Mouse (Mus musculus): ENCODE measurements around the gene Fat1.

Gene Fat1

DNA sequence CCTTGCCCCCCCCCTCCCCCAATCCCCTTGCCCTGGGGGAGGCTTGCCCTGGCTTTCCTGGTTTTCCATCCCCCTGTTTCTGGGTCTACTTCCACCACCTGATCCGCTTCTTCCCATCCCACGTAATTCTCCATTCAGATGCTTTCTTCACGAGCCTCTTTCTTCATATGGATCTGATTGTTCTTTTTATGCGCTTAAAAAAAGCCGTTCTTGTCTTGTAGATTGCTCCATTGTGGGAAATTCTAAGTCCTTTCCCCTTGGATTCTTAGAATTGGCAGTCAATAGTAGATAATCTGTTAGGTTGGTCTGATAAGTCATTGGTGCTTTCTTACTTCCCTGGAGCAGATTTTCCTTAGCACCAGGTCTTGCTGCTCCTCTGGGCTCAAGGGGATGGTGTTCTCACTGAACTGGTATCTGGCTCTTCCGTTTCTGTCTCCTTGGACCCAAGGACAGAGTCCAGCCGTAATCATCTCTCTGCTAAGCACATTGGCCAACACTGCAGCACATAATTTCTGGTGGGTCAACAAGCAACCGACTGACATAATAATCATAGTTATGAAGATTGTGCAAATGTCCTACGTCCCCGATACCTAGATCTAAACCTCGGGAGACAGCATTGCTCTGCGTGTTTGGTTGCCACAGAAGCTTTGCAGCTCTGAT lies 27.5 kb downstream of the Fat1 start:
- DNase-seq, result no peak

DNA sequence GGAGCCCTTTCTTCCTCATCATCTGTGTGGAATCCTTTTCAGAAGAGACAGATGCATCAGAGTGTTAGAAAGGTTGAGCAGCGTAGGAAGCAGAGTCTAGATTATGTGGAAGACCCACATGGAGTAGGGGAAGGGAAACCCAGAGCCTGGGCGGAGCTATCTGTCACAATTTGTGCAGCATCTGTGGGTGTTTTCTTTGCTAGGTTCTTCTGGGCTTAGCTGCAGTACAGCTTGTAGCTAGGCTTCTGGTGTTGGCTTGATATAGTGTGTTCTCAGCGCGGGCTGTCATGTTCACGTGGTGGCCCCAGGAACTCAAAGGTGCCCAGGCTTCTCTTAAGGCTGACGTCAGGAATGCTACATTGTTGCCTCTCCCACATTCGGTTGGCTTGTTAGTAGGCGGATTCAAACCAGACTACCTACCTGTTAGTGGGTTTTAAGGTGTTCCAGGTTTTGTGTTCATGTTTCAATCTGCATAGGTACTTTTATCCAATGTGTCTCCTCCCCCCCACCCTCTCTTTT lies 32.3 kb downstream of the Fat1 start:
- DNase-seq, result no peak

DNA sequence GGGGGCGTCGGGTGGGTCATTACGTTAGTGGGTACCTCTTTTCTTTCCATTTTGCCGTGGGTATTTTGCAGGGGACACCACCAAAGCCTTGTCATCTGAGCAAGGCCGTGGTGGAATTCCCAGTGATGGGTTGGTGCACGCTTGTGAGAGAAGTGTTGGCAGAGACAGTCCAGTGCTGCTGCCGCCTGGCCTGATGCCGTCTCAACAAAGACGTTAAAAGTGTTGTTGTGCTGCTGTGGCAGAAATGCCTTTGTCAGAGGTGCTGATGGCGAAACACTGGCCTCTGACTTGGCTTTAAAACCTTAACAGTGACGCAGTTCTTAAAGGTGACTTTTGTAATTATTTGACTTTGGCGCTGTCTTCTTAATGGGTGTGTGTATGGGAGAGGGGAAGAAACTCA lies 34.8 kb downstream of the Fat1 start:
- DNase-seq, result no peak

DNA sequence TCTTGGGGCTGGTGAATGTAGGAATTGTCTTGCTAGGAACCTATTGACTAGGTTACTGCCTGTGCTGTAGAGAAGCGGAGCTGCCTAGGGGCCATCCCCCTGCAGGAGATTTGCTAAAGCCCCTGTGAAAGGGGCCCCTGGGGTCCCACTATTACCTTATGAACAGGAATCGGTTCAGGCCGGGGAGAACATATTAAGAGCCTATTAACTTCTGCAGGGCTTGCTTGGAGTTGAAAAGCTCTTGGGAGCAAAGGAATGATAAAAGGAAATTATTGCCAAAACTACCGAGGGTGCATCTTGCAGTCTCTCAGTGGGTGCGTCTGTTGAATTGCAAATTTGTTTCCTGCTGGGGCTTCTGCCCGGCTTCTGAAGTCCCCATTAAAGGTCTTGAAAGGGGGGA lies 36.1 kb downstream of the Fat1 start:
- no peak for DNase-seq

DNA sequence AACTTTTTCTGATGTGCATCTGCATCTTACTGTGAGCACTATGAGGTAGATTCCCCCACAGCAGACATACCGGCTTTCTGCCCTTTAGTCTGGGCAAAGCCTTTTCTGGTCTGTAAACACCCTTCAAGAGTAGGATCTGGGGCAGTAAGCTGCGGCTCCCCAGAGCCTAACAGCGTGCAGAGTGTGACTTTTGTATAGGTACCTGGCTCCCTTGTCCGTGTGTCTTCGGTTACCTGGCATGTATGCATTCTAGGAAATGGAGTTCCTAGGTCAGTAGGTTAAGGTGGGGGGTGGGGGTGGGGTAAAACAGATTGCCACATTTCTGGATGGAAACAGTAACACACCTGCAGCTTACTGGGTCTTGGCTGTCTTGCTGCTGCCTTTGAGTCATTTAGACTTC lies 36.7 kb downstream of the Fat1 start:
- no peak for DNase-seq

DNA sequence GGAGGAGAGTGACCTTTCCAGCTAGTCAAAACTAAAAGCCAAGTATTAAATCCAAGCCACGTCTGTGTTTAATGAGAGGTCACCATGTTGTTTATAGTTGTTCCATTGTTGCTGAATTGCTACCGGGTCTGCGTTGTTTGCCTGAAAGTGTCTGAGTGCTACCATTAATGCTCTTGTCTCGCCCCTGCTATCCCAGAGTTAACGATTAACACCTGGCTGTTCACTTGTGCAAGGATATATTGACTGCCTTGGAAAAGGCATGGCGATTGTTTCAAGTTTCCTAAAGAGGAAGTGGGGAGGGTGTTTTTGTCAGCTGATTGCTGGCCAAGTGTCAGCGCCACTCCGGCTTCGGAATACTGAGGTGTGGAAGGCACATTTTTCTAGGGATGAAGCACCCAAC lies 39.9 kb downstream of the Fat1 start:
- DNase-seq, result no peak

DNA sequence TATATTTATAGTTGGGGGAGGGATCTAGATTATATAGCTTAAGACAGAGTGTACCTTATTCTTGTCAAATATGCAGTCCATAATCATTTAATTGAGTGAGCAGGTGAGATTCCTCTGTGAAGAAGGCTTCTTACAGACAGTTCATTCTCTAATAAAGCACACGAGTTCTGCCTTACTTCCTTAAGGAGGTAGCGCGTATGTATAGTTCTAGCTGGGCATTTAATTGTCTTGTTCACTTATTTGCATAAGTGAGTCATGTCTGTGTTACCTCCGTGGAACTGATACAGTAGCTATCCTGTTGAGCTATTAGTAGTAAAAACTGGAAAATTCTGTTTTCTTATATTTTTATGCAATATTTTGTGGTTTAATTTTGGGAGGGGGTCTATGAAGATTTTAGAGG lies 40.4 kb downstream of the Fat1 start:
- no peak for DNase-seq

DNA sequence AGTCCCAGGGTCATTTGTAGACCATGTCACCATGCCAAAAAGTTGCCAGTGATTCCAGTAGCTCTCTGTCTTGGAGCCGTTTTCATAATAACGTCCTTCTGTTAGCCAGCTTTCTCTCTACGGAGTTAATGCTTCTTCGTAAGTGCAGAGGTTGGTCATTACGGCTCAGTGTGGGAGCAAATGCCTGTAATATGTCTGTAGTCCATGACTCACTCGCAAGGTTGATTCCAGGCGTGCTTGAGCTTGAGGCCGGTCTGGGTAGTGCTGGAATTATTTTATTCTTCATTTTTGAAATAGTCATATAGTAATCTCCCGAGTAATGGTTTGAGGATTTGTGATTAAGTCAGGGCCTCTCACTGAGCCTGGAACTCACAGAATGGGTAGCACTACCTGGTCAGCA lies 43.4 kb downstream of the Fat1 start:
- no peak for DNase-seq

DNA sequence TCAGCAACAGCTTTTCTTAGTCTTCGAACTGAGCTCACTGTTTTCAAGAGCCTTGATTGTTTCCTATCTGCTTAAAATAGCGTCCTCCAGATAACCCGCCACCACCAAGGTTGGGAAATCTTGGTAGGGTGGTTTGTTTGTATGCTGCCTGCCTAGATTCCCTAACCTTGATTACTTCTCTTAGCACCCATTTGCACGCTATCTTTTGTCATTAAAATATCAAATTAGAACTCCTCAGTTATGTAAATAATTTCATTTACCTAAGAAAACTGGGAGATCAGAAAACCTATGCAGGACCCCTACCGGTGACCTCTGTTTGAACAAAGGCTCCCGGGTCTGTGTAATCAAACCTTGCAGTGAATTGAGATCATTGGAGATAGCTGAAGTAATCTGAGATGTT lies 44.0 kb downstream of the Fat1 start:
- no peak for DNase-seq

DNA sequence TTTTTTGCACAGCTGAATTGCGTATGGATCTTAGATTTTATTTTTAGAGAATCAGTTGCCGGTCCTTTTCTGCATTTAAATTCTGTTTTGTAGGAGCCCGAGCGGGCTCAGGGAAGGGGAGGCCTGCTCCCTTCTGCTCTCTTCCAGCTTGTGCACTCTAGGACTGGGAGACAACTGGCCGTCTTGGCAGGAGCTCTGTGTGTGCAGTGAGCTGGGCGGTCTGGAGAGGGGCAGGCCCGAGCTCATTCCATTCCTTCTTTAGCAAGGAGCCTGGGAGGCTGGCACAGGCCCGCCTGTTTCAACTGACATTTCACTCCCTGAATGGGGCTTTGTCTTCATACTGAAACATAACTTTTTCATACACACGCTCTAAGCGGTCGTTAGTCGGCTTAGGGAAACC lies 44.8 kb downstream of the Fat1 start:
- peak; percentile 38 for DNase-seq

DNA sequence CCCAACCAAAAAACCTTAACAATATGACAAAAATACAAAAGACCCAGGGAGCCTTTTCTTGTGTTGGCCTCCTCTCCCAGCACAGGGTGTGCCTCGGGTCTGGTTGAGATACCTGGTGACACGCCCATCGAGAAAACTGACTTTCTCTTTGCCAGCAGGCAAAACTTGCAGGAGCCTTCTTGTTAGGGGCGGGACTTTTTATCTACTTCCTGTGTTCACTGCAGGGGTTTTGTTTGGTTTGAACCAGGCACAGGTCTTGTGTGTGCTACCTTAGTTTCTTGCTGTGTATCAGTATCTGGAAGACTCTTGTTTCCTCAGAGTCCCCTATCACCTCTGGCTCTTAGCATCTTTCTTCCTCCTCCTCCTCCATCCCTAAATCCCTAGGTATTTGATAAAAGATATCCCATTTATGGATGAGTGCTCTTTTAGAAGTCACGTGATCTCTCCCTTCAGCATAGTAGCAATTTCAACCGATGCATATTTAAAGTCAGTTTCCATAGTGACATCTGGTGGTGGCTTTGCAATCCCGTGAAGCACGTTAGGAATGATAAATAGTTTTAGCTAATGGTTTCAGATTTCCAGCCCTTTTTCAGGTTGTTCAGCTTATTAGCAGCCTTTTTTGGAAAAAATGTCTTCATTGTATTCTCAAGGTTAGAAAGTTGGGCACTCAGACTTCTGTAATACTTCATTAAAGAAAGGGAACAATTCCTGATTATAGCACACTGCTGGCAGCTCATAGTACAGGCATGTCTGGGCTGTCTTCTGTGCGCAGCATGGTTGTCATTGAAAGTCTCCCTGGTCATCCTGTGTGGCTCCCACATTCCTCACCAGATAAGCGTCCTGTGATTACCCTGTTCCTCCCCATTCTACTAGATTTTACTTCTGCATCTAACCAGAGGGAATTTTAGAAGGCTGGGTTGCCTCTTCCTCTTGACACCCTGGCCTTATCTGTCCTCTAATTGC lies 50.4 kb downstream of the Fat1 start:
- no peak for DNase-seq

DNA sequence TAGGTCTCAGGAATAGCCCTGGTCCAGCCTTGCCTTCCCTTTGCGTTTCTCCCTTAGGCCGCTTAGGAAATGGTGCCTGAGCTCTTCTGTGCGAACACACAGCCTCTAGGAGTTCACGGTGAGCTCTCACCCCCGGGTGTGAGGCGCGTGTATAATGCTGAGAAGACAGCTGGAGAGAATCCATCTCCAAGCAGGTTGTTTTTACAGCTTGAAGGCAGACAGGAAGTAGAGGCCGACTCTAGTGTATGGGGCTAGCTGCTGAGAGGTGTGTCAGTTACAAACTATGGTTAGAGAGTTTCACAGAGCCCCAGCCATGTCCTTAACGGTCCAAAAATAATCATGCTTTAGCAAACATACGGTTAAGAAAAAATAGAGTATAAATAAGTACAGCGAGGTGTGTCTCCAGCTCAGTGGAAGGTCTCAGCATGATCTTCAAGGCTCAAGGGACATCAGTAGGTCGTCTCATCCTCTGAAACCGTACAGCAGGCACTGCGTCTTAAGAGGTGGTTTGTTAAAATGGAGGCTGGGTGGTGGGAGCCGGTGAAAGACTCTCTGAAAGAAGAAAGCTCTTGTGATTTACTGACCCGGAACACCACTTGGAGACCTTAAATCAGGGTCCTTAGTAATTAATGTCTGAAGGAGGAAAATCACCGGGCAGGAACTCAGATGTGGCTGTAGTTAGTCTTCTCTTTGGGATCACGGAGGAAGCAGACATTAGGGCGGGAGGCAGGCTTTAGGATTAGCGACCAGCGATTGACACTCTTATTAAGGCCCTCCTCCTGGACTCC lies 56.6 kb downstream of the Fat1 start:
- no peak for DNase-seq

DNA sequence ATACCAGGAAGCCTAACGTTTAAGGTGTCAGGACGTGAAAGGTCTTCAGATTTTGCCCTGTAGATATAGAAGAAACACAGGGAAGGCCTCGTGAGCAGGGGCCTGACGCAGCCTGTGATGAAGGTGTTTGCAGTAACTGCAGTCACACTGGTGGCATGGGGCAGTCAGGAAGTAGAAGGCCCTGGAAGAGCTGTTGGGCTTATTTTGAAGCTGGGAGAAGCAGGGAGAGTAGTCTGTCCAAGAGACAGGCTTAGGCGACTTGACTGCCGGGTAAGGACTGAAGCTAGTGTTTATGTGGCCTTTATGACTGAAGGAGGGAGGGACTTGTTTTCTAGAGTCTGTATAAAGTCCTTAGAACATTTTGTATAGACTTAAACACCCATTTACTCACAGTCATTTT lies 57.4 kb downstream of the Fat1 start:
- no peak for DNase-seq

DNA sequence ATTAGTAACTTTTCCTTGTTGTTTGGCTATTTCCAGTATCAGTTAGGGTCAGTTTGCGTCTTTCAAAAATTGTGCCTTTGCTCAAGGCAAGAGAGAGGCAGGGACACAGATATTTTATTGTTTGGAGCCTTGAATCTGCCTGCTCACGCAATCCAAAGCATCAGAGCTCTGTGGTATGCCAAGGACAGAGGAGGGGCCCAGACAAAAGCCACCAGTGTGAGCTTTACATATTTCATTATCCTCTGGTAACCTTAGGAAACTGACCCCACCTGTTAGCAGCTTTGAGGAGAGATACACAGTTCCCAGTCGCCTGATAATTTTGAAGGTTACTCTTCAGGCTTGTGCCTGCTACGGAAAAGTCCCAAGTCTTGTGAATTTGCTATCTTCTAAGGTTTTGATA lies 58.1 kb downstream of the Fat1 start:
- DNase-seq, result no peak

DNA sequence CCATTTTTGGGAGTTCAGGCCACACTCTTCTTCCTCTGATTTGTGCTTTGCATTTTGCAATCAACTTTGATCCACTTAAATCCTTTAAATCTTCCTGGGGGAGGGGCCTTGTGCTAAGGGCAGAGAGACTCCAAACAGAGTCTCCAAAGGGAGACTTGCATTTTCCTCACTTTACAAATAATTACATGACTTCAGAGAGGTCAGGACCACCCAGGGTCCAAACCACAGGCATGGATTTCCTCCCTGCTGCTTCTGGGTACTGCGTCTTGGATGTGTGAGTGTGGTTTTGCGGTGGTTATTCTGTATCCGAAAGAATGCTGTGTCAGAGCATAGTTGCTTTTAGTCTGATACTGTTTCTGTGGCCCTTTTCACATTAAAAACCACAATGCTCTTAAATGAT lies 61.2 kb downstream of the Fat1 start:
- DNase-seq, result no peak

DNA sequence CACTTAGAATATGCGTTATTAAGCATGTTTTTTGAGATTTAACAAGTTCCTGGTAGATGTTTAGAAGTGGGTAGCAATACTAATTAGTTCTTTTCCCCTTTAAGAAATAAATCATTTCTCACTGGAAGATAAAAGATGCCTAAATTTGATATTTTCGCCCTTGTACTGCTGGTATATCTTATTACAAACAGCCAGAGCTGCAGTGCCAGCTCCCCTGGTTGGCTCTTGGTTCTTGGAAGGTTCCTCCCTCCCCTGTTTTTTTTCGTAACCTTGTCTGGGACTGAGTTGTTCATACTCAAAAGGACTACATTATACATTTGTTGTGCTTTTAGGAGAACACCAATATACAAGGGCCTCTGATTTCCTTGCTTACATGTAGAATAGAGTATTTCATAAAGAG lies 62.1 kb downstream of the Fat1 start:
- DNase-seq, result no peak

DNA sequence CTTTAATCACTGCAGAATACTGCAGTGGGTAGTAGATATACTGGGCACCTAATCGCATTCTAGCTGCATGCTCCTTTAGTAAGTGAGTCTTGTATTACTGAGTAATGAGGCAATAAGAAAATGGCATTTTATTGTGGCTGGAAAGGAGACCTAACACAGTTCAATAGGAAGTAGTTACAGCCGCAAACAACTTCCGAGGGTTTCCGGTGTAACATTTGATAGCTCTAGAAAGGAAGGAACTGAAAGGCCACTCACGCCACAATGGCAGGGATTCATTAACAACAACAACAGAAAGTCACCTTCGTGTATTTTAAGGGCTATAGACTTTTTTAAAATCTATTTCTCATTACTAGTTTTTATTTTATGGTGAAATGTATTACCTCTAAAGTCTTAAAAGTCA lies 62.6 kb downstream of the Fat1 start:
- DNase-seq, result no peak

DNA sequence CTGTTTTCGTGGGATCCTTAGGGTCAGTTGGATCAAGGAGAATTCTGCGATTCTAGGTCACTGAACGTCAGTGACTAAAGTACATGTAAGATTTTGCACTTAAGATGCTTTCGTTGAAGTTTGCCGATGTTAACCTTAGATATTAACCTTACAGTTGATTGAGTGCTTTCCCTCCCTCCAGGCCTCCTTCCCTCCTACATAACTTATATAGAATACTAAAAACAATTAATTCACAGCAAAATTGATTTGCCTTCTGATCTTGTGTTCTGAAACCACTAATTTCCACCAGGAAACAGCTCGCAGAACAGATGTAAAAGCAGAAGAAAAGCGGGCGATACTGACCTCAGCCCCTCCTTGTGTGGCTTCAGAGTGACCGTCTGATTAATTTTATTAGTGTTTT lies 63.0 kb downstream of the Fat1 start:
- DNase-seq, result no peak

DNA sequence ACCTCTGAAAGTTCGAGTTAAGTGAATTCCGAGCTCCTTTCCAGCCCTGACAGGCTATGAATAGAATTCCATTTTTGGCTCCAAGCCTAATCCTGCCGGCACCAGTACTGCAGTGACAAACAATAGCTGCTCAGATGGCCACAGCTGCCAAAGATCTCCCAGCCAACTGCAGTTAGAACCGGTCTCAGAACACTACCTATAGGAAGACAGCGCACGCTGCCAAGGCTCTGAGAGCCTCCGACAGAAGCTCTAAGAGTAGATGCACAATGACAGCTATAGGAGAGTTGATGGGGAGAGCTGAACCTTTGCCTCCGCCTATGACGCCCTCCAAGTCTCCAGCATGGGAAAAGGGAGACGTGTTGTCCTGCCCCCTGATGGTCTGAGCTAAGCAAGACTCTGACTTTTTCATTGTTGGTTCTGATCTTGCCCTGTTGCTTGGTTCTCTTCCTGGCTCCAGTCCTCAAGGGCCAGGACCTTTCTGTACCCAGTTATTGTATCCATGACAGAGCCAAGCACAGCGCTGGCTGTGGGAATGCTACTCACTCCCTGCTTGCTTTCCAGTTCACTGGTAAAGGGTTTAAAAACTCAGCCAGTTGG lies 63.5 kb downstream of the Fat1 start:
- DNase-seq, result peak; percentile 40

DNA sequence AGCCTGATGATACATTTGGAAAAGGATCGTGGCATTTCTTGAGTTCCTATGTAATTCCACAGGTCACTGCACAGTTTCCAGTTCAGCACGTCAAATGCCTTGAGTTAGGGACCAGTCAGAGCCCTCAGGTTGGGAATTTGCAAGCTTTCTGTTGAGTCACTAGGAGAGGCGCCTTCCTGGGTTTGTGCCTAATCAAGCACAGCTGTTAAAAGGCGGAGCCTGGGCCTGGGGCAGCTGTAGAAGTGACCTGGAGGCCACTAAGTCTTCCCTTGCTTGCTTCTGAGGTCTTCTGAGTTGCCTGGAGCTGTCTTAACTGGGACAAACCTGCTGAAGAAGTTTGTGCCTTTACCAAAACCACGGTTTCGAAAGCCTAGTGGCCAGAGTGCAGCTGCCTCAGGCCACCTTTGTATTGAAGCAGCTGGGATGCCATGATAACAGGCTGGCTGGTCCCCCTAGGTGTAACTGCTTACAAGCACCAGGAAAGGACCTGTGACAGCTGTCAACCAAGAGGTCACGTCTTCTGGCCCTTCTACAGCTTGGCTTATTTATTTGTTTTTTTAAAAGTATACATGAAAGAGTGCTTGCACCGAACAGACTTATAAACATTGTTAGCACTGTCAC lies 66.4 kb downstream of the Fat1 start:
- DNase-seq, result no peak

DNA sequence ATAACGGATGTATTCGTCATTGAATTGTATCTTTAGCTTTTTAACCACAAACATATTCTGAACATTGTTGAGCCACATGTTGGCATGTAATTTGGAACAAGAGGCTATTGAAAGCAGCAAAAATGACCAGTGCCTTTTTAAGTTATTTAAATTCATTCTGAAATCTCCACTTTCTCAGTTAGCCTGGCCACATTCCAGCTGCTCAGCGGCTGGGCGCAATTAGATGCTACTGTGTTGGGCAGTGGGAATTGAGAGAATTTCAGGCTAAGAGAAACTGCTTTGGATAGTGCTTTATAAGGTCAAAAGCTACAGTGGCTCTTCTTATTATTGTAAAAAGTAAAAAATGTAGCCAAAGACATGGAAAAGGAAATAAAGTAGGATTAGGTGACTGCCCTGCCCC lies 67.4 kb downstream of the Fat1 start:
- DNase-seq, result no peak

DNA sequence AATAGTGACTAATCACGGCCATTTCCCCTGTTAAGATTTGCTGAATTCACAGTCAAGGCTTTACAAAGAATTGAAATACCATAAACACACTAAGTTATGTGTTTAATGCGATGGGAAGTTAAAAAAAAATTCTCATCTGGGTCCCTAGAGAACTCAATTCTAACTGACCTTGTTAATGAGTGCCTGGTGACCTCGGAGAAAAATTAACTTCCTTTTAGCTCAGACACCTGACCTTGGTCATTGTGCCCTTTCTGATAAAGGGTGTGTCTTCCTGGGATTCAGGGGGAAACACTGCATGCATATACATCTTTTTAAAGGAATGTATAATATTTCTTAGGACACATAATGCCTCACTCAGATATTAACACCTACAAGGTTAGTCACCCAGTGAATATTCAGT lies 68.8 kb downstream of the Fat1 start:
- no peak for DNase-seq

DNA sequence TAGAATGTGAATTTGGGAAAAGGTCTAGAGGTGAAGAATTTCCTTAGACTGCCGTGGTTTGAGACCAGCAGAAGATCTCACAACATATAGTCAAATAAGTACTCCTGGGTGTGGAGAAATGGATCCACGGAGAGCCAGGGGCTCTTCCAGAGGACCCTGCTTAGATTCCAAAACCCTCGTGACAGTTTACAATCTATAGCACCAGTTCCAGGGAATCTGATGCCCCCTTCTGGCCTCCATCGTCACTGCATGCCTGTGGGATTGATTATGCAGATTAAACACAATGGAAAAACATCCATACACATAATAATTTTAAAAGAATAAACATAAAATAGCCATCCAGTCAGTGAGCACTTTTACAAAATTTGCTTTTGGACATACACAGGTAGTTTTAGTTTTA lies 75.4 kb downstream of the Fat1 start:
- DNase-seq, result peak; percentile 20
